Mouse (Mus musculus): ENCODE results near the gene Wdr91. TPM values are rescaled to one million over a fixed set of nuclear protein-coding genes. Genes with fewer than 3 reads are reported as not detected.
A peak's percentile ranks its signal among the peaks of the same experiment; 100 is the strongest.

The Wdr91 gene
- polyA plus RNA-seq, 1 experiment from 2014 or later, result 14.2 TPM

DNA sequence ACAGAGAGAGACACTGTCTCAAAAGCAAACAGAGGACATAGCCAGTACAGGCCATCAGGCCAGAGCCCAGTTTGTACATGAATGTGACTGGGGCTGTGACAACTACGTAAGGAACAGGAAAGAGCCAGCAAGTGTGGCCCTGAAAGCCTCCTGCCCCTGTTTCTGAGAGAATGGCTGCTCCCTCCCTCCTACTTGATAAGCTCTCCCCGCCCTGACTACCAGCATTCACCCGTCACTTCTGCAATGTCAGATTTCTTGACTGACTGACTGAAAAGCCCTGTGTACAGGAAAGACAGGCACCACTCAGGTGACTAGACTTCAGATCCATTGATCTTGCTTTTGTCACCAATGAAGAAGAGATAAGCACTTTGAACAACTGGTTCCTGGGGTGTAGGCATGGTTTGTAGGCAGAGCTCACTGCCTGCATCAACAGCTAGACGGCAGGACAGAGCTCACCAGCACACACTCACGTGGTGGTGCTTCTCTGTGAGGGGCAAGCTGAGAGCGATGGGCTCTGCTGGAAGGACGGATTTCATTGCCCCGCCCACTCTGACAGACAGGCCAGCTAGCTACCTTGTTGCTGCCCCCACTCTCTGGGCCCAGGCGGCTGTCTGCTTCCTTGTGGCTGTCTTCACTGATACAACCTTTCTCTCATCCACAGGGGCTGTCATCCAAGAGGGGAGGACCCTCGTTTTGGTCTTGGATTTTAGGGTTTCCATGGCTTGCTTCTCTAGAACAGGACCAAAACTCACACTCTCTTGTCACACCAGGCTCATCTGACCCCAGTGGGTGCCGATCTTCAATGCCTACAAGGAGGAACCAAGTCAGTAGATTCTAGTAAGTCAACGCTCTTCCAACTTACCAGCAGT lies 34.5 kb downstream of the Wdr91 start:
- Histone ChIP-seq H3K4me3 (peak overlapping the region; percentile 84), H3K27ac (peak overlapping the region; percentile 95), H3K9me3 (replicated peaks) (no peaks in the 10 kb centered on the region), H3K27me3 (replicated peaks) (no peaks in the 10 kb centered on the region), H3K36me3 (peaks cover 45% of the 10 kb centered on the region), H3K4me2 (peak overlapping the region; percentile 88), H3K9ac (peak overlapping the region; percentile 93), H3K4me1 (peaks cover 72% of the 10 kb centered on the region)
- peak; percentile 60 for ATAC-seq
- 13% methylated on average over 12 of the region's 12 CpGs for WGBS (ENCODE audit: insufficient replicate concordance)

DNA sequence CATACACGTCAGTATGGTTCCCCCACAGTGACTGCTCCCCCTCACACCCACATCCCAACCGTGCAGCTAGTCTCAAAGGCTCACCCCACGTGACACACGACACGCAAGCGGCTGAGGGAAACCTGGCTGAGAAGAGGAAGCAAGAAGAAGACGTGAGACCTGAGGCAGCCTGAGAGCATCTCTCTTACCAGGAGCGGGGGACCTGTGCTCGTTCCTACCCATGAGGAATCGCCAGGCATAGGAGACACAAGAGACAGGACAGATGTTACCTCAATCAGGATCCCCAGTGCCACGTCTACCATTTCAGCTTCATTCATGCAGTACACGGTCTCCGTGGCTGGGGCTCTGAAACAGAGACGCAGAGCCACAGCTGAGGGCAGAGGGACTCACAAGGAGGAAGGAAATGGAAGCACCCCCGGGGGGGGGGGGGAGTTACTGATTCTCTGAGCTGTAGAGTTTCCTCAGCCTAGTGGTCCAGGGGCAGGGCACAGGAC lies 35.4 kb downstream of the Wdr91 start:
- peaks cover 81% of the 10 kb centered on the region for H3K4me1 ChIP-seq
- peak overlapping the region; percentile 88 for H3K4me2 ChIP-seq
- no peaks in the 10 kb centered on the region for H3K9me3 ChIP-seq (replicated peaks)
- peak overlapping the region; percentile 93 for H3K9ac ChIP-seq
- peaks cover 36% of the 10 kb centered on the region for H3K36me3 ChIP-seq
- WGBS (ENCODE audit: insufficient replicate concordance), result 27% methylated on average over 15 of the region's 15 CpGs
- ATAC-seq, result peak; percentile 1; the same call in 1 of the 2 replicates
- H3K27ac ChIP-seq, result peak overlapping the region; percentile 95
- no peaks in the 10 kb centered on the region for H3K27me3 ChIP-seq (replicated peaks)
- H3K4me3 ChIP-seq, result peak overlapping the region; percentile 84

DNA sequence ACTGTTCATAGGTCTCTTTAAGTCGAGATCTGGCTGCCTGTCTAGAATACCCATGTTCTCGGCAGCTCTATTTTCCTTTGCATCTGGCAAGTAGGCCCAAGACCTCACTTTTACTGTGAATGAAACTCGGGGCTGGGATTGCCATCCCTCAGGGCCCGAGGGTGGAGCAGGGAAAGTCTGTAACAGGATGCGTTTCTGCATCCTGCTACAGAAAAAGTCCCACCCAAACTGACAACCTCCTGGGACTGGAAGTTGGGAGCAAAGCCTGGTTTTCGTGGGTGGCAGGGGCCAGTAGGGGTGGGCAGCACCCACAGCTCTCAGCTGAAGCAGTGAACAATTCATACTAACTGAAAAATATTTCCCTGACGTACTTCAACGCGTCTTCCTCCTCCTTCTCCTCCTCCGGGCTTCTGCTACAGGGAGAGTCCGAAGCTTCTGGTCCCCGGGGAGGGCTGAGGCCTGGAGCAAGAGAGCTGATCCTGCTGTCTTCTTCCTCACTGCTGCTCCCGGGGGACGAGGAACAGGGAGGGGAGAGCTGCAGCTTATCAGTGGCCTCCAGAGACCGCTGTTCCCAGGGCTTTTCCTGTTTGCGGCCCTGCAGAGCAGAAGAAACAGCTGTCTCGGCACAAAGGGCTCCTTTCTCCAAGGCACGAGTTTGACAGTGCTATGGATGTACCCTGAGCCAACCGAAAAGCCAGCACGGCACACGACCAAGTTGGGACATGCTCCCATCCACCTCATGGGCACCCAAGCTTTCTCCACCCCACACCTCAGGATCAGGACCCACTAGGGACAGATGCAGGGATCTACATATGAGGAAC lies 36.4 kb downstream of the Wdr91 start:
- Histone ChIP-seq H3K4me1 (peaks cover 91% of the 10 kb centered on the region), H3K27me3 (replicated peaks) (no peaks in the 10 kb centered on the region), H3K36me3 (peaks cover 26% of the 10 kb centered on the region), H3K4me3 (peak overlapping the region; percentile 84), H3K27ac (peak overlapping the region; percentile 95), H3K4me2 (peak overlapping the region; percentile 88), H3K9me3 (replicated peaks) (no peaks in the 10 kb centered on the region), H3K9ac (peak overlapping the region; percentile 93)
- ATAC-seq, result peak; percentile 58
- 13% methylated on average over 21 of the region's 21 CpGs for WGBS (ENCODE audit: insufficient replicate concordance)

DNA sequence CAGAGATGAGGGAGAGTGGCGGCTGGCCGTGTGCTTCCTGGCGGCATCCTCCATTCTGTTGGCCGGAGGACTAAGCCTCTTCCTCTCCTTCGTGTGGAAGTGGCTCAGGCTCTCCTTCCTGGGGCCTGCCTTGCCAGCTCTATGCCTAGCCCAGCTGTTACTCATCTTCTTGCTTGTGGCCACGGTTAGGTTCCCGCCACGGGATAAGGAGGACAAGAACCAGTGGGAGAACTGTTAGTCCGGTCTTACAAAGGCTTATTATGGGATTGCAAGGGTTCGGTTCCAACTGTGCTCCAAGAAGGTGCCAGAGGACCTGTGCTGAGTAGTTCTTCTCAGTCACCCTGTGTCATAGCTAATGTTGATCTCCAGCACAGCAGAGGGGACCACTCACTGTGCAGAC lies 37.8 kb downstream of the Wdr91 start:
- H3K9ac ChIP-seq, result no peak overlapping the region
- H3K4me3 ChIP-seq, result no peak overlapping the region
- H3K4me1 ChIP-seq, result peaks cover 91% of the 10 kb centered on the region
- no peak for ATAC-seq
- WGBS (ENCODE audit: insufficient replicate concordance), result 77% methylated on average over 10 of the region's 10 CpGs
- no peak overlapping the region for H3K4me2 ChIP-seq
- H3K9me3 ChIP-seq (replicated peaks), result no peaks in the 10 kb centered on the region
- peak overlapping the region; percentile 95 for H3K27ac ChIP-seq
- peaks cover 21% of the 10 kb centered on the region for H3K36me3 ChIP-seq
- H3K27me3 ChIP-seq (replicated peaks), result no peaks in the 10 kb centered on the region

DNA sequence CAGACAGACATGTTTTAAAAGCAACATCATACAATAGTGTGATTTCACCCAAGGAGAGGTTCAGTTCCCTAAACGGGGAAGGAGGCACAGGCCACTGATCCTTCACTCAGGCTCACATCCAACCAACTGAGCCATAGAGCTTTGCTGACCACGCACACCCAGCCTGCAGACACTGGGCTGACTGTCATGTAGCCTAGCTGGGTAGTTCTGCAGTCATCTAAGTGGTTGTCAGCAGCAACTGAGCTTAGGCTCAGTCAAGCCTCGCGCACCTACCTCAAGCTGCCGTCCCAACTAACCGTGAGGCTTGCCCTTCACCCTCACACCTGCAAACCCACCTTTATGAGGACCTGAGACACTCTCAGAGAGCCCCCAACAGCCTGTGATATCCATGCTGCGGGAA lies 38.7 kb downstream of the Wdr91 start:
- WGBS (ENCODE audit: insufficient replicate concordance), result 76% methylated on average over 7 of the region's 7 CpGs
- Histone ChIP-seq H3K4me3 (no peak overlapping the region), H3K9ac (no peak overlapping the region), H3K36me3 (peaks cover 21% of the 10 kb centered on the region), H3K4me2 (no peak overlapping the region), H3K9me3 (replicated peaks) (no peaks in the 10 kb centered on the region), H3K27ac (peak overlapping the region; percentile 95), H3K4me1 (peaks cover 95% of the 10 kb centered on the region), H3K27me3 (replicated peaks) (no peaks in the 10 kb centered on the region)
- ATAC-seq, result no peak

DNA sequence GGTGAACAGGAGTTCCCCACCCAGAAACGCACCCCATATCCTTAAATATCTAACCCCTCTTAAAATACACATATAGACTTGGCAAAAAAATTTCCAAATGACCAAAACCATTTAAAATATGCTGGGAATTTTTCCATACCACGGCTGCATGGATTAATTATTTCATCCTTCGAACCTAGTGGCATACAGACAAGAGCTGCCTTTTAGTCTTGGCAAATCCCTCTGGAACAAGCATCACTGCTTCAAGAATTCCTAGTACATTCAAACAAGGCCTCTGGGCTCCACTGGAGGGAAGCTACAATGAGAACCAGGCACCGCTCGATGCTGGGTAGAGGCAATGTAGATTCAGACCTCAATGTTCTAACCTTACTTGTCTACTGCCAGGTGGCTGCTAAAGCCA lies 40.0 kb downstream of the Wdr91 start:
- Histone ChIP-seq H3K4me1 (peaks cover 95% of the 10 kb centered on the region), H3K36me3 (peaks cover 21% of the 10 kb centered on the region), H3K4me2 (no peak overlapping the region), H3K9ac (no peak overlapping the region), H3K9me3 (replicated peaks) (no peaks in the 10 kb centered on the region), H3K4me3 (no peak overlapping the region), H3K27ac (peak overlapping the region; percentile 92), H3K27me3 (replicated peaks) (no peaks in the 10 kb centered on the region)
- WGBS (ENCODE audit: insufficient replicate concordance), result 71% methylated on average over 5 of the region's 5 CpGs
- ATAC-seq, result no peak

DNA sequence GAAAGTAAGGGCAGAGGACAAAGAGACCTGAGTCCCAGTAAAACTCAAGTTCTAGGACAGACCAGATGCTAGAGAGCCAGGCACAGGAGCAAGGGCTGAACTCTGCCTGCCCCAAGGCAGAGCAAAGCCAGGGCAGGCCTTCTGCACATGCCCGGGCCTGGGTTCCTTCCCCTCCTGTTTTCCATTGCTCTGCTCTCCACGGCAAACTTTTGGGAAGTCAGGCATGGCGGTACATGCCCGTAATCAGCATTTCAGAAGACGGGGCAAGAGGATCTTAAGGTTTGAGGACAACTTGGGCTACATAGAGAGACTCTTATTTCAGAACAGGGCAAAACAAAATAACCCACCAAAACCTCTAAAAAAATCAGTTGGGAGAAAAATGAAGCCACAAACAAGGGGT lies 40.5 kb downstream of the Wdr91 start:
- Histone ChIP-seq H3K4me1 (peaks cover 95% of the 10 kb centered on the region), H3K9me3 (replicated peaks) (no peaks in the 10 kb centered on the region), H3K4me3 (no peak overlapping the region; the same call in 1 of the 2 replicates), H3K27me3 (replicated peaks) (no peaks in the 10 kb centered on the region), H3K4me2 (peak overlapping the region; percentile 64), H3K27ac (peak overlapping the region; percentile 92), H3K36me3 (peaks cover 21% of the 10 kb centered on the region), H3K9ac (peak overlapping the region; percentile 62)
- ATAC-seq, result no peak
- WGBS (ENCODE audit: insufficient replicate concordance), result 41% methylated on average over 5 of the region's 5 CpGs

DNA sequence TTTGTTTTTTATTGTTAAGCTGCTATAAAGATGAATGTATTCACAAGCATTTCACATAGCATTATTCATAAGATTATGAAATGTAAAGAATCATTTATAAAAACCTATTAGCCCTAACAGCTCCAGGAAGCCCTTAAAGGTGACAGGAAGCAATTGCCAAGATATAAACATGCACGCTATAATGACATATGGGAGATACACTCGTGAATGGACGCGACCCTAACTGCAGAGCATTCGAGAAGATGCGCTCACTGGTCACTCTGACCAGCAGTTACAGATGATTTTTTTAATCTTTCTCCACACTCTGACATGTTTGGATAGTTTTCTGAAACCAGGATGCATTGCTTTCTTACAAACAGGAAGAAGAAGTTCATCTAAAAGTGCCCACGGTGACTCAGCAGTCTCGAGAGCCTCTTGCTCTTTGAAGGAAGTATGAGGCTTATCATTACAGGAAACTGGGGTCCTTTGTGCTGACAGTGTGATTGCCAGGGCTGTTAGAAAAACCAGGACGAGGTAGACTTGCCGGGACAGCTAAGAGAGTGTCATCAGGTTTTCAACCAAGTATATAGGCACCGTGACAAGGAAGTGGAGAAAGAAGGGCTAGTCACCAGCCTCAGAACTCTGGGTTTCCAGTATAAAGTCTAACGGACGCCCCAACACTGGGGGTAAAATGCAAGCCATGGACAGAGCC lies 41.3 kb downstream of the Wdr91 start:
- 16% methylated on average over 13 of the region's 13 CpGs for WGBS (ENCODE audit: insufficient replicate concordance)
- Histone ChIP-seq H3K36me3 (peaks cover 21% of the 10 kb centered on the region), H3K27me3 (replicated peaks) (no peaks in the 10 kb centered on the region), H3K9me3 (replicated peaks) (no peaks in the 10 kb centered on the region), H3K4me1 (peaks cover 91% of the 10 kb centered on the region), H3K27ac (peak overlapping the region; percentile 92), H3K4me3 (peak overlapping the region; percentile 36), H3K4me2 (peak overlapping the region; percentile 64), H3K9ac (peak overlapping the region; percentile 62)
- peak; percentile 62 for ATAC-seq

DNA sequence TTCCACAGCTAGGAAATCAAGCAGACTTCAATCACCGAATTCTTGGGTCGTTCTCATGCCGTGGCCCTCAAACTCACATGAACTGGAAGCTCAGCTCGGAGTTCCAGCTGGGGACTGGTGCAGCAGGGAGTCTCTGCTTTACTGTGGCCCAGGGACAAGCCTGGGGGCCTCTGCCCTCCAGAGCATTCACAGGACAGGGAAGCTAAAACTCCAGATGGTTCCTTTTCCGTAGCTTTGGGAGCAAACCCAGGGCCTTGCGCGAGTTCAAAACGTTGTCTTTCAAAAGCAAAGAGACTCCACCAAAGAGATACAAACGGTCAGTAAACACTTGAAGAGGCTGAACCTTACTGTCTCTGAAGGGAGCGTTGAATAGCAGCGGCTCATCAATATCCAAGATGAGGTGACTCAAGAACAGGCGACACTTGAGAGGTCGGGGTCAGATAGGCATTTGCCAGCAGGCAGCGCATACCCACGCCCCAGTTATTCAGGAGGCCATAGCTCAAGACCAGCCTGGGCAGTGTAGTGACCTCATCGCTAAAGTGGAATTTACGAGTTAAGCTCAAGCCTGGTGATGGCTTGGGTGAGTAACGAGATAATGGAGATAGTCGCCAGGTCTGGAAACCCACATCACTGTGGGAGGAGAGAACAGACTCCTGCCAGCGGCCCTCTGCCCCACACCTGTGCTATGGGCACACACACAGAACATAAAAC lies 42.0 kb downstream of the Wdr91 start:
- Histone ChIP-seq H3K4me3 (peak overlapping the region; percentile 12; the same call in 1 of the 2 replicates), H3K27me3 (replicated peaks) (no peaks in the 10 kb centered on the region), H3K27ac (peak overlapping the region; percentile 92), H3K9me3 (replicated peaks) (no peaks in the 10 kb centered on the region), H3K4me1 (peaks cover 90% of the 10 kb centered on the region), H3K36me3 (peaks cover 14% of the 10 kb centered on the region), H3K9ac (peak overlapping the region; percentile 62), H3K4me2 (peak overlapping the region; percentile 64)
- 40% methylated on average over 20 of the region's 20 CpGs for WGBS (ENCODE audit: insufficient replicate concordance)
- peak; percentile 46 for ATAC-seq

DNA sequence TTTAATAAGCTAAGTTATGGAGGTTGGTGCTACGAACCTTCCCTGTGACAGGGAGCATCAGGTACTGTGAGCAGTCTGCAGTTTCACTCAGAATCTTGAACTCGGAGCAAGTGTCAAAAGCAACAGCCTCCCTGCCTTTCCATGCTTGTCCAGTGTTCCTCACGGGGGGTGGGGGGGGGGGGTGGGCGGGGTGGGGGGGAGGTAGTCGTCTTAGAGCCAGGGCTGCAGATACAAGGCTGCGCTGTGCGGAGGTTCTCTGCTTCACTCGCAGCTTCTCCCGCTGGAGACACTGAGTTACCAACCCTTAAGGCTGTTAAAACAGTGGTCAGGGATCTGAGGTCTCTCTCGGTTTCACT lies 42.7 kb downstream of the Wdr91 start:
- H3K4me1 ChIP-seq, result peaks cover 89% of the 10 kb centered on the region
- WGBS (ENCODE audit: insufficient replicate concordance), result 61% methylated on average over 10 of the region's 10 CpGs
- no peak for ATAC-seq
- H3K9ac ChIP-seq, result peak overlapping the region; percentile 62; the same call in 1 of the 2 replicates
- H3K27ac ChIP-seq, result peak overlapping the region; percentile 92
- H3K27me3 ChIP-seq (replicated peaks), result no peaks in the 10 kb centered on the region
- H3K4me3 ChIP-seq, result 0 out of 2 replicates have a peak overlapping the region, but pooled peaks have one; percentile 12
- peaks cover 7% of the 10 kb centered on the region for H3K36me3 ChIP-seq
- no peaks in the 10 kb centered on the region for H3K9me3 ChIP-seq (replicated peaks)
- peak overlapping the region; percentile 64 for H3K4me2 ChIP-seq
